Mouse (Mus musculus) megakaryocyte, embryonic 14.5 days (primary cell): ENCODE measurements at regions not wholly inside any gene's neighbourhood (a gene's known extent, or its start where the extent isn't known, plus 50 kb on each side); places are given as distances from the start of the nearest gene placed in this dataset.

Experiments used
- H3K27me3 ChIP-seq: replicated peaks from 2 replicates; pipeline ENCODE3; 2012; ENCODE audit warnings: inconsistent platforms
- H3K36me3 ChIP-seq: replicated peaks from 2 replicates; pipeline ENCODE3; 2012; ENCODE audit warnings: low read length, inconsistent platforms, mixed read lengths
- H3K4me1 ChIP-seq: 2 replicates; pipeline ENCODE4 v1.6.1; 2012; ENCODE audit warnings: inconsistent platforms
- H3K4me3 ChIP-seq: replicated peaks from 2 replicates; pipeline ENCODE3; 2012; ENCODE audit warnings: moderate library complexity, mild to moderate bottlenecking, inconsistent platforms
- H3K9me3 ChIP-seq: 2 replicates; pipeline ENCODE4 v1.6.1; 2012; ENCODE audit warnings: inconsistent platforms
- FLI1 ChIP-seq: IDR thresholded peaks from 2 replicates; pipeline ENCODE4 v1.6.1; 2012; ENCODE audit warnings: low read length, inconsistent platforms, mixed read lengths
- GATA1 ChIP-seq: IDR thresholded peaks from 3 replicates; pipeline ENCODE4 v1.6.1; 2012; ENCODE audit warnings: mixed read lengths, low read length, inconsistent platforms, borderline replicate concordance

DNA sequence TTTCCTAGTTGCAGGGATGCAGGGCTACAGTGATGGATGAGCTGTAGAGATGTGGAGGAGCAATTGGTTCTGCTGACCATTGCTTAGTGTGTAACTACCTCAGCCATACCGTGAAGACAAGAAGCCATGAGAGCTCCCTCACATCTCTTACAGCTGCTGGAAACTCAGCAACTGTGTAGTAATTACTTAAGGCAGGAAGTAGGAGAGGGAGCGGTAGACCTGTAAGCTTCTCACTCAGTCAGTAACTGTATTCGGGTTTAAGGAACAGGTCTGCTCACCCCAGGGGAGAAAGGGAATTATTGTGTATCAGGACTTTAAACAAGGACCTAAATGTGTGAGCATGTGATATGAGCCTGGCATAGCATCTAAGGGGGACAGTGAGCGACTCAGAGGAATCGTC, 788.6 kb downstream of the Tmem114 start:
- TF ChIP-seq GATA1 (no peak), FLI1 (no peak)
- no peaks in the 10 kb centered on the region for H3K4me1 ChIP-seq
- no peak overlapping the region for H3K4me3 ChIP-seq
- no peaks in the 10 kb centered on the region for H3K27me3 ChIP-seq
- H3K36me3 ChIP-seq = no peaks in the 10 kb centered on the region
- H3K9me3 ChIP-seq = no peaks in the 10 kb centered on the region; the same call in 1 of the 2 replicates

DNA sequence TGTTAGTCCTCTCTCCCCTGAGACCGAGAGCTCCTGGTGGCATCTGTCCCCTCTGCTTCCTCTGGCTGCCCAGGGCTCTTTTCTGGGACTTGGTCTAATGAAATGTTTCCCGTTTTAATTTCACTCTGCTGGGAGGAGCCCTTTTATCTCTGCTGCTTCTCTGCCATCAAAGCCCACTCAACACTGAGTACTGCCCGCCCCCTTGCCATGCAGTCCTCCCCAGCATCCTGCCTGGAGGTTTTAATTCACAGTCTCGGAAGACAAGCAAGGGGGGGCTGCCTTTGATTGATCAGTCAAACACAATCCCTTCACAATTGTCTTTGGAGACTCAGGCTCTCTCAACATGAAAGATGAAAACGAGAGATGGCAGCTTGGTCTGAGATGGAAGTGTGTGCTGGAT, 792.5 kb downstream of the Tmem114 start:
- H3K9me3 ChIP-seq = peaks cover 5% of the 10 kb centered on the region; the same call in 1 of the 2 replicates
- no peak overlapping the region for H3K4me3 ChIP-seq
- TF ChIP-seq FLI1 (no peak), GATA1 (no peak)
- H3K36me3 ChIP-seq = no peaks in the 10 kb centered on the region
- H3K27me3 ChIP-seq = no peaks in the 10 kb centered on the region
- no peaks in the 10 kb centered on the region for H3K4me1 ChIP-seq

- Histone ChIP-seq H3K9me3 (peaks cover 5% of the 10 kb centered on the region; the same call in 1 of the 2 replicates), H3K4me3 (no peak overlapping the region), H3K4me1 (no peaks in the 10 kb centered on the region), H3K36me3 (no peaks in the 10 kb centered on the region), H3K27me3 (no peaks in the 10 kb centered on the region)
- TF ChIP-seq FLI1 = no peak
- no peak for TF ChIP-seq GATA1
Measured at GRCm38 (mm10) chr16:7628351-7628750, 796.6 kb downstream of the Tmem114 start.

DNA sequence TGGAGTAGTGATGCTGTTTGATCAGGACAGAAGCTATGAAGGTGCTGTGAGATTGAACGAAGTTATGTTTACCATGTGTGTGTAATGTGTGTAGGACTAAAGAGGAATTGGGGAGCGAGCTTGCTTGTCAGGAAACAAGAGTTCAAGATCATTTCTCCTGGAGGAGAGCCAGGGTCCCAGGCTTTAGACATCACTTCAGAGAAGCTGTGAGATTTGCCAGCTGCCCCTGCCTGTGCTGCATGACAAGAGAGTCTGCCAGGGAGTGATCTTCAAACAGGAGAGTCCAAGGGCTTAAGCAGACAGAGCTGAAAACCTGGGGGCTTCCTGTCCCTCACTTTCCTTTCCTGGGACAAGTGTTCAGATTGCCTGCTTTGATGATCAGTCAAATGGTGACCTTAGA, 818.3 kb downstream of the Tmem114 start:
- TF ChIP-seq GATA1 (no peak), FLI1 (no peak)
- no peaks in the 10 kb centered on the region for H3K36me3 ChIP-seq
- H3K4me1 ChIP-seq = no peaks in the 10 kb centered on the region
- H3K27me3 ChIP-seq = no peaks in the 10 kb centered on the region
- no peak overlapping the region for H3K4me3 ChIP-seq
- H3K9me3 ChIP-seq = no peaks in the 10 kb centered on the region

DNA sequence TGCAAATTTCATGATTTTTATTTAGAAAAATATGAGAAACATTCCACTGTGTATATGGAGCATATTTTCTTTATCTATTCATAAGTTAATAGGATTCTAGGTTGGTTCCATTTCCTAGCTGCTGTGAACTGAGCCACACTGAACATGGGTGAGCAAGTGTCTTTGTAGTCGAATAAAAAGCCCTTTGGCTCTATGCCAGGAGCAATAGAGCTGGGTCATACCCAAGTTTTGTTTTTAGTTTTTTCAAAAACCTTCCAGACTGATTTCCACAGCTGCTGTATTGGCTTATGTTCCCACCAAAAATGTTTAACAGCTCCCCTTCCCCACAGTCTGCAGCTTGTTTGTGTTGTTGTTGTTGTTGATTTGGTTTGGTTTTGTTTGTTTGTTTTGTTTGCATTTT, 822.5 kb downstream of the Tmem114 start:
- Histone ChIP-seq H3K36me3 (no peaks in the 10 kb centered on the region), H3K4me3 (no peak overlapping the region), H3K4me1 (no peaks in the 10 kb centered on the region), H3K9me3 (no peaks in the 10 kb centered on the region), H3K27me3 (no peaks in the 10 kb centered on the region)
- TF ChIP-seq FLI1 (no peak), GATA1 (no peak)

- Histone ChIP-seq H3K9me3 (peaks cover 7% of the 10 kb centered on the region; the same call in 1 of the 2 replicates), H3K36me3 (no peaks in the 10 kb centered on the region), H3K27me3 (no peaks in the 10 kb centered on the region), H3K4me1 (no peaks in the 10 kb centered on the region), H3K4me3 (no peak overlapping the region)
- no peak for TF ChIP-seq GATA1
- TF ChIP-seq FLI1 = no peak
Measured at GRCm38 (mm10) chr16:7574879-7575278, 850.1 kb downstream of the Tmem114 start.

GRCm38 (mm10) chr16:7560841-7561240, 864.1 kb downstream of the Tmem114 start:
- no peaks in the 10 kb centered on the region for H3K4me1 ChIP-seq
- no peaks in the 10 kb centered on the region for H3K27me3 ChIP-seq
- 0 out of 2 replicates have a peak, but pooled peaks cover 3% of the 10 kb centered on the region for H3K9me3 ChIP-seq
- no peak overlapping the region for H3K4me3 ChIP-seq
- TF ChIP-seq GATA1 (no peak), FLI1 (no peak)
- H3K36me3 ChIP-seq = no peaks in the 10 kb centered on the region

DNA sequence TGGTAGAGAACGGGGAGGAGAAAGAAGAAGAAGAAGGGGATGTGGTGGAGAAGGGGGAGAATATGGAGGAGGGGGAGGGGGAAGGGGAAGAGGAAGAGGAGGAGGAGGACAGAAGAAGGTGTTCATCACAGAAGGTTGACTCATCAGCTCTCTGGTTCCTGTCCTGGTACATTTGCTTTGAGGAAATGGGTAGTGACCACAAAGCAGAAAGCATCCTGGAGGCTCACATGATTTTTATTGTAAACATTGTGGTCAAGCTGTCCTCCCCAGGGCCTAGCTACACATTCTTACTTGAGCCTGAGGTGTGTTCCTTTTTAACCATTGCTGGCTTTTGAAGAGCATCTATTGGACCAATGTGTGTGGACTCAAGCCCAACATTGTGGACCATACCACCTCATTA, 865.8 kb downstream of the Tmem114 start:
- Histone ChIP-seq H3K9me3 (0 out of 2 replicates have a peak, but pooled peaks cover 5% of the 10 kb centered on the region), H3K4me1 (no peaks in the 10 kb centered on the region), H3K27me3 (no peaks in the 10 kb centered on the region), H3K4me3 (no peak overlapping the region), H3K36me3 (no peaks in the 10 kb centered on the region)
- TF ChIP-seq GATA1 = no peak
- TF ChIP-seq FLI1 = no peak

DNA sequence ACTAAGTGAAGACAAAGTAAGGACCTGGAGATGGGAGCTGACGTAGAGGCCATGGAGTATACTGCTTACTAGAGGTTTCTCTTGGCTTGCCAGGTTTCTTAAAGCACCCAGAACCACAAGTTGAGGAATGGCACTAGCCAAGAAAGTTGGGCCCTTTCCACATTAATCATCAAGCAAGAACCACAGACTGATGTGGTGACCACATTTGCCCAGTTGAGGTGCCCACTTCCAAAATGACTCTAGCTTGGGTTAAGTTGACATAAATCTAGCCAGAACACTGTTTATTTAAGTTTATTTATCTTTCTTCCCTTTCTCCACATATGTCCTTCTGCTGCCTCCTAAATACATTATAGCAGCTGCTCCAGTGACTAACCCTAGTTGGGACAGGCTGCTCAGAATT, 866.3 kb downstream of the Tmem114 start:
- no peak for TF ChIP-seq FLI1
- no peak for TF ChIP-seq GATA1
- H3K27me3 ChIP-seq = no peaks in the 10 kb centered on the region
- 0 out of 2 replicates have a peak, but pooled peaks cover 5% of the 10 kb centered on the region for H3K9me3 ChIP-seq
- no peaks in the 10 kb centered on the region for H3K4me1 ChIP-seq
- no peaks in the 10 kb centered on the region for H3K36me3 ChIP-seq
- H3K4me3 ChIP-seq = no peak overlapping the region

DNA sequence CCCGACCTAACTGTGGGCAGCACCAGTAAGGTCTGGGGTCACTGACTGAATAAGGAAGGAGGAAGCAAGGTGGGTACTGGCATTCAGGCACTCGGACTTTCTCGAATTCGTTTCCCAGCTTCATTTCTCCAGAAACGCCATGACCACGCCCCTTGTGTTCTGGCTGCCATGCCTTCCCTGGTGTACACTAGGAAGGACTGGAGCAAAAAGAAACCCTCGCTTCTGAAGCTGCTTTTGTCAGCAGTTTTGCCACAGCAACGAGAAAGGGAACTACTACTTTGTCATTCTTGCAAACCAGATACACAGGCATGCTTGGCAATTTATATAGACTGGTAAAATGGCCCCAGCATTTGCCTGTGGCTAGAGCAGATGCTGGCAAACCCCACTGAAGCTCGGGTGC, 869.0 kb downstream of the Tmem114 start:
- H3K4me3 ChIP-seq = no peak overlapping the region
- H3K27me3 ChIP-seq = no peaks in the 10 kb centered on the region
- H3K9me3 ChIP-seq = 0 out of 2 replicates have a peak, but pooled peaks cover 13% of the 10 kb centered on the region
- H3K4me1 ChIP-seq = no peaks in the 10 kb centered on the region
- no peak for TF ChIP-seq FLI1
- TF ChIP-seq GATA1 = no peak
- no peaks in the 10 kb centered on the region for H3K36me3 ChIP-seq

GRCm38 (mm10) chr16:7549568-7549967, 875.4 kb downstream of the Tmem114 start:
- Histone ChIP-seq H3K4me1 (no peaks in the 10 kb centered on the region), H3K4me3 (no peak overlapping the region), H3K36me3 (no peaks in the 10 kb centered on the region), H3K27me3 (no peaks in the 10 kb centered on the region), H3K9me3 (0 out of 2 replicates have a peak, but pooled peaks cover 8% of the 10 kb centered on the region)
- TF ChIP-seq FLI1 (no peak), GATA1 (no peak)
